Mouse (Mus musculus) MEL (cell line): ENCODE data around the gene Eif4ebp2.

Source experiments
- BHLHE40 ChIP-seq: IDR thresholded peaks from 2 replicates; pipeline ENCODE4 v1.6.1; 2012; ENCODE audit warnings: low read depth, mild to moderate bottlenecking, inconsistent platforms, low read length, improper control_type of control experiment, borderline replicate concordance
- CHD2 ChIP-seq: IDR thresholded peaks from 2 replicates; pipeline ENCODE4 v1.6.1; 2011; ENCODE audit warnings: low read length, improper control_type of control experiment
- CTCF ChIP-seq, 3 experiments: IDR thresholded peaks in 2 of 3; conservative IDR thresholded peaks in 1 of 3; 2 replicates each; pipeline ENCODE4 v1.5.1; 2011 to 2012; ENCODE audit warnings: low read length in 3 of 3, low read depth in 2 of 3, mild to moderate bottlenecking in 2 of 3, improper control_type of control experiment in 1 of 3, inconsistent platforms in 1 of 3, mixed read lengths in 1 of 3, moderate library complexity in 1 of 3; ENCODE audit not compliant: control insufficient read depth in 1 of 3, insufficient read depth in 1 of 3, poor library complexity in 1 of 3, severe bottlenecking in 1 of 3
- E2F4 ChIP-seq: IDR thresholded peaks from 2 replicates; pipeline ENCODE4 v1.6.1; 2011; ENCODE audit warnings: low read depth, low read length, improper control_type of control experiment, borderline replicate concordance
- ELF1 ChIP-seq: IDR thresholded peaks from 2 replicates; pipeline ENCODE4 v1.6.1; 2014; ENCODE audit warnings: low read depth, mild to moderate bottlenecking, inconsistent platforms, low read length, improper control_type of control experiment, moderate library complexity
- EP300 ChIP-seq, 2 experiments: IDR thresholded peaks; 2 replicates each; pipeline ENCODE4 v1.6.1; 2011; ENCODE audit warnings: improper control_type of control experiment in 2 of 2, low read length in 2 of 2, low read depth in 1 of 2, mild to moderate bottlenecking in 1 of 2
- JUND ChIP-seq: IDR thresholded peaks from 2 replicates; pipeline ENCODE4 v1.6.1; 2011; ENCODE audit warnings: low read depth, mild to moderate bottlenecking, improper control_type of control experiment, low read length
- MAFK ChIP-seq: IDR thresholded peaks from 2 replicates; pipeline ENCODE4 v1.6.1; 2011; ENCODE audit warnings: low read depth, mild to moderate bottlenecking, low read length, improper control_type of control experiment, borderline replicate concordance
- MAX ChIP-seq: IDR thresholded peaks from 2 replicates; pipeline ENCODE4 v1.6.1; 2011; ENCODE audit warnings: low read length, improper control_type of control experiment
- MAZ ChIP-seq: IDR thresholded peaks from 2 replicates; pipeline ENCODE4 v1.6.1; 2012; ENCODE audit warnings: low read depth, mild to moderate bottlenecking, inconsistent platforms, low read length, improper control_type of control experiment
- POLR2A ChIP-seq, 2 experiments: IDR thresholded peaks; 2 replicates each; pipeline ENCODE4 v1.6.1; 2011 to 2012; ENCODE audit warnings: low read length in 2 of 2, mild to moderate bottlenecking in 2 of 2, control low read depth in 1 of 2, improper control_type of control experiment in 1 of 2, low read depth in 1 of 2, moderate library complexity in 1 of 2; ENCODE audit not compliant: control insufficient read depth in 1 of 2, insufficient read depth in 1 of 2, poor library complexity in 1 of 2
- POLR2AphosphoS2 ChIP-seq: IDR thresholded peaks from 2 replicates; pipeline ENCODE4 v1.6.1; 2011; ENCODE audit warnings: low read length, improper control_type of control experiment
- TCF12 ChIP-seq: IDR thresholded peaks from 2 replicates; pipeline ENCODE4 v1.6.1; 2014; ENCODE audit warnings: low read depth, mild to moderate bottlenecking, inconsistent platforms, low read length, improper control_type of control experiment, moderate library complexity
- USF1 ChIP-seq: IDR thresholded peaks from 2 replicates; pipeline ENCODE4 v1.6.1; 2014; ENCODE audit warnings: low read depth, mild to moderate bottlenecking, inconsistent platforms, low read length, improper control_type of control experiment, moderate library complexity

- TF ChIP-seq TCF12 (no peak), POLR2AphosphoS2 (no peak), POLR2A (IDR thresholded peaks at IDR 0.05; ENCODE audit: control insufficient read depth in 1 of 2, insufficient read depth in 1 of 2, low read depth in 1 of 2, low read length in 2 of 2, poor library complexity in 1 of 2) (no peak), USF1 (no peak), CTCF (IDR thresholded peaks at IDR 0.05 in 2 of 3, conservative IDR thresholded peaks at IDR 0.05 in 1 of 3; ENCODE audit: control insufficient read depth in 1 of 3, insufficient read depth in 1 of 3, low read depth in 2 of 3, low read length in 3 of 3, poor library complexity in 1 of 3, severe bottlenecking in 1 of 3) (no peak), JUND (no peak), E2F4 (no peak), MAFK (no peak), MAZ (no peak), MAX (no peak), EP300 (IDR thresholded peaks at IDR 0.05; ENCODE audit: low read depth in 1 of 2, low read length in 2 of 2) (no peak), ELF1 (no peak), CHD2 (no peak), BHLHE40 (no peak)
Measured at GRCm38 (mm10) chr10:61389020-61389419, 63.4 kb downstream of the Eif4ebp2 start.
